Mouse (Mus musculus) fat pad, adult 2 months (tissue): ENCODE results near the gene Sphk2.

Experiments
- DNase-seq: peaks from one replicate; pipeline ENCODE4 v3.0.0-alpha.2; 2011; ENCODE audit warnings: low read depth, low spot score; ENCODE audit errors: extremely low read depth

The Sphk2 gene

DNA sequence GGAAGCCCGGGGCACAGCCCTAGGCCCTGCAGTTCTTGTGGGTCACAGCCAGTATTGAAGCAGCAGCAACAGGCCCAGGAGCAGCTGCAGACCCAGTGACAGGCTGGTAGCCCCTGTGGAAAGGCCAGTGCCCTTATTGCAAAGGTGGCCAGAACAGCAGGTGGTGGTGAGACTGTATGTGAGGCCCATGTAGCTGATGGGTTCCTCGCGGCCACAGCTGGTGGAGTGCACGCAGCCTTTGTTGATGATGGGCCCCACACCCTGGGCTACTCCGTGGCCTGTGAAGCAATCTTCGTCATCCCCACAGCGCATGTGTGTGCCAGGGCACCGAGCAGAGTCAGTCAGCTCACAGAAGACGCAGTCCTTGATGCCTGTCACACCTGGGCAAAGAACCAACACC lies 7.3 kb upstream of the Sphk2 start:
- DNase-seq: no peak

- DNase-seq: no peak
These were observed 6.0 kb upstream of the Sphk2 start for GRCm38 (mm10) chr7:45723781-45724180.

GRCm38 (mm10) chr7:45723301-45723700 lies 5.5 kb upstream of the Sphk2 start:
- no peak for DNase-seq

DNA sequence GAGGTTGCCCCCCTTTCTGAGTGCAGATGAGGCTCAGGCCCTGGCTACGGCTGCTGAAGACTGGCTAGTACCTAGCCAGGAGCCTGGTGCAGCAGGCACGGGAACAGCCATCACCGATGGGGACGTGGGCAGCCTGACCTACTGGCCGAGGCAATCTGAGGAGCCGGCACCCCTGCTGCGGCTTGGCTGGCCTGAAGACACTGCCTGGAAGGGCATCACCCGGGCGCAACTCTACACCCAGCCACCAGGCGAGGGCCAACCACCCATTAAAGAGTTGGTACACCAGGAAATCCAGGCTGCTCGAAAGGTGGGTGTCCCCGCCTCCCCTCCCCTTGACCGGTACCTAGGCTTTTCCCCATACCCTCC lies 4.5 kb upstream of the Sphk2 start:
- DNase-seq: no peak

- DNase-seq: no peak
These were observed 4.0 kb upstream of the Sphk2 start for GRCm38 (mm10) chr7:45721642-45722347.

GRCm38 (mm10) chr7:45721234-45721571 lies 3.4 kb upstream of the Sphk2 start:
- DNase-seq: no peak

DNA sequence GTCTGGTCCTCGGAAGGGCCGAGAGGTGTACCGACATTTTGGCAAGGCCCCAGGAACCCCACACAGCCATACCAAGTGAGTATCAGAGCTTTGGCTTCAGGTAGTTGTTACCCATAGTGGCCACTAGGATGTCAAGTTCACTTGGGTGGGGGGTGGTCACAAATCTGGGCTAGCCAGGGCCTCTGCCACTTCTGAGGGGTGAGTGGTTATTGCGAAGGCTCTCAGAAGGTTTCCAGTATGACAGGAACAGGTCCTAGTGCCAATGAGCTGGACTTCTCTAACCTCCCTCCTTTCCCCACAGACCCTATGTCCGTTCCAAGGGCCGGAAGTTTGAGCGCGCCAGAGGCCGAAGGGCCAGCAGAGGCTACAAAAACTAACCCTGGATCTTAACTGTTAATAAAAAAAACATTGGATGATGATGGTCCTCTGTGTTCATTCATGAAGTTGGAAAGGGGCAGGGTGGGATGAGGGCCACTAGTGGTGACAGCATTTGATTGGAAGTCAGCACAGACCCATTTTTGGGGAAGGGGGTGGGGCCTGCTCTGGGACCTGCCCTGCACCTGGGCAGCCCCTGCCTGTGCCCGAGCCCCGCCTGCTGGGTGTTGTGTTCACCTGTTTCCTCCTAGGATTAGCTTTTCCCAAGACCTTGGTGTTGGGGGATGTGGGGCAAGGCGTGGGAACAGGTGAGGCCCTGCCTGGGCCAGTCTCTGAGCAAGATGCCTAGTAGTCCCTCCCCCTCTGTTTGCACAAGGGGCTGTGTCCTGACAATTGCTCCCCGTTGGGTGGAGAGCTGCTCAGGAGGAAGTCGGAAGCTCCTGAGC lies 2.8 kb upstream of the Sphk2 start, which contains the start of gene Fam83e:
Fam83e (plus strand) TSS at position 800 of the 821 bp plus-strand sequence.
- no peak for DNase-seq

GRCm38 (mm10) chr7:45719738-45720412 lies 2.1 kb upstream of the Sphk2 start:
- no peak for DNase-seq

DNA sequence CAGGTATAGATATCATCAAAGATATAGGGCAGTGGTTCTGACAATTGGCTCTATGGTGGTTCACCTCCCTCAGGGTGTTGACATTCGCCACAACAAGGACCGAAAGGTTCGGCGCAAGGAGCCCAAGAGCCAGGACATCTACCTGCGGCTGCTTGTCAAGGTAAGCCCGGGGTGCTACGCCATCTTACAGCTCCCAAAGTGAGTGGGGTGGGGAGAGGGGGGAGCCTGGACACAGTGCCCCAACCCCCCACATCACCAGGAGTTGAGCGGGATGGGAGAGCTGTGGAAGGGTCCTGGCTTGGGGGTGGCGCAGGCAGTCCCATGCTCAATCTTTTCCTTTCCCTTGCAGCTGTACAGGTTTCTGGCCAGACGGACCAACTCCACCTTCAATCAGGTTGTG lies 1.4 kb upstream of the Sphk2 start:
- no peak for DNase-seq

DNA sequence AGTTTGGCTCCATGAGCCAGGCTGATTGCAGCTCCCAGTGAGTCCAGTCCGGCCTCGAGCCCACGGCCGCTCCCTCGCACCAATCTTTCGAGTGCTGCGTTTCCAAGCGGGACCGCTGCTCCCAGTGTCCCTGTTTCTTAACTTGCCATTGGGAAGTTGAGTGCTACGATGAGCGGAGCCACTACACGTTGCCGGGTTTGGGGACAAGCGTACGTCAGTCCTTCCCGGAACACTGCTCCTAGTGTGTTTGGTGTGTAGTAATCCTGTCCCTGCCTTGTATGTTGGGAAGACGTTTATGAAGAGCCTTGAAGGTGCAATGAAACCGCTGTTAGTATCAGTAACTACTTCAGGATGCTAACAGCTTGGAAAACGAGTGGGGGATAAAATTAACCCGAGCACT lies 529 bp upstream of the Sphk2 start:
- DNase-seq: no peak

DNA sequence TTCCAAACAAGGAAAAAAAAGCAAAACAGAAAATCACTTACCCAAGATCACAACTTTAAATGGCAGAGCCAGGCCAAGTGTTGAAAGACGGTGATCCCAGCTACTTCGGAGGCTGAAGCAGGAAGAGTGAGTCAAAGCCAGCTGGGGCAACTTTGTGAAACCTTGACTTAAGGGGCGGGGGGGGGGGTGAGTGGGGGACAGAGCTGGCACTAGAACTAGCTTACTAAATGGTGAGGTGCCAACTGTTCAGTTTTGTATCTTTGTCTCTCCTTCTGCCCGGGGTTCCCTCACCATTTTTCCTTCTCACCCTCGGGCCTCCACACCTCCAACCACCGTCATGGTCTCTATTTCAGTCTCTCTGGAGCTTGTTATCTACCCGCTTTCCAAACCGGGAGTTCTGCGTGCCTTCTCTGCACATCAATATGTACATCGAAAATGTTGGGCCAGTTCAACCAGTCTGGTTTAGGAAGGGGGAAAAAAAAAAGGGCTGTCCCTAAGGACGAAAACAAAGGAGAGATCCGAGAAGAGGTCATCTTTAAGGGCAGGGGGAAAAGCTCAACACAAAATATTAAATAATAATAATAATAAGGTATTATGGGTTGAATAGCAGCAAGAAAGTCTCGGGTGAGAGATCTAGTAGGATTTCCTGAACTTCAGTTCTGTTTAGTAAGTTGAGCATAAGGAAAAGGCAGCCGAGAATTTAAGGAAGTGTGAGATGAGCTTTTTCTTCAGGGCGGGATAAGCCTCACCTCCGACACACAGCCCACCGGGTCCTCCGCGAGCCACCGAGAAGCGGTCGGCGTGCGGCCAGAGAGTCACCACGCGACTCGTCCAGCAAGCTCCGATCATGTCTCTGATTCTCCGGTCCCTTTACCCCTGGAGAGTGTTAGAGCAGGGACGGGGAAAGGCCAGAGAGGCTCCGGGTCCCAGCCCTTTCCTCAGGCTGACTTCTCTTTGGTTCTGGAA lies 567 bp downstream of the Sphk2 start:
- no peak for DNase-seq

- DNase-seq: no peak
These were observed 1.3 kb downstream of the Sphk2 start for GRCm38 (mm10) chr7:45716460-45716857.

DNA sequence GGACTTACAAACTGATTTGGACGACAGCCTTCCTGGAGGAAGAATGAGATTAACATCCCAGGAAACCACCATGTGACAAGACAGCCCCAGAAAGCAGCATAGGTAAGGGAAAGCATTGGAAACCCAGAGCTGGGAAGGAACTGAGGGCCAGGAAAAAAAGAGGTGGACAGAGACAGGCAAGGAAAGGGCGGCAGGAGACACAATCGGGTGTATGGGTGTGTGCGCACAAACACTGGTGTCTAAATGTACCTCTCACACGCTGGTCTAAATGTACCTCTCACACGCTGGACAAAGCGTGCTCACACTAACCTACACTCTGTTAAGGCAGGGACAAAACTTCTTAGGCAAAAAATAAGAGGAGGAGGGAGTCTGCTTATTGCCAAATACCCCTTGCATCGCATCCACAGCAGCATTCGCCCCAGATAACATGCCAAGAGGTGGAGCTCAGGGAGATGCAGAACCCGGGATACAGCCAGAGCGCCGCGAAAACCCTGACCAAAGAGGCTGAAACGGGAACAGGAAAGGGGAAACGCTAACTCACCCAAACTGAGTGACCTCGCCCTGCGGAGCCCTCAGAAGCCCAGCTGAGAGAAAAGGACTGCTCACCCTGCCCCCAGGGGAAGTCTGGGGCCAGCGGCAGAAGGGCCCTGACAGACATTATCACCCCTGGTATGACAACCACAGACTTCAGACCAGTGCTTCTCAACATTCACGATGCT lies 1.9 kb downstream of the Sphk2 start:
- no peak for DNase-seq

DNA sequence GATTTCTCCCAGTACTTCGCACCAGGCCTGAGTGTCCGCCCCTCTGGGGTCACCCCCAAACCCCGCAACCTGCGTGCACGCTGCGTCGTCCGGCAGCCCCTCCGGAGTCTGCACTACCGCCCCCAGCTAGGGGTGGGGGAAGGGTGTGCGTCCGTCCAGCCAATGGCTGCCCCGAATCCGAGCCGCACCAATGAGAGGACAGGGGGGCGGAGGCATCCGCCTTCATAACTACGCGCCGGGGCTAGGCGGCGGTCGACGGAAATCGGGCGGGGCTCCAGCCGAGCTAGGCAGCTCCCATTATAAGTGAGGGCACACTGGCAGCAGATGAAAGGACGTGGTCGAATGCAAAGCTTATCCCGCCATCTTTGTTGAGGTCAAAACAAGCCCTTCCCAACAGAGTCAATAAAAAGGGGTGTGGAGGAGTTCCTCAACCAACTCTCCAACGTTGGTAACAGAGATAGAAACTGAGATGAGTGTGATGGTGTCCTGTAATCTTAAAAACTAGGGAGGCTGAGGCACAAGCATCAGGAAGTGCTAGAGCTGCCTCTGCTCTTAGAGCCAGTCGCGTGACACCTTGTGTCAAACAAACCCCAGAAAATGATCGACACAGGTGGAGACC lies 2.6 kb downstream of the Sphk2 start, which contains the start of gene Rpl18:
Rpl18 (plus strand) TSS at position 368 of the 619 bp plus-strand sequence.
- no peak for DNase-seq

DNA sequence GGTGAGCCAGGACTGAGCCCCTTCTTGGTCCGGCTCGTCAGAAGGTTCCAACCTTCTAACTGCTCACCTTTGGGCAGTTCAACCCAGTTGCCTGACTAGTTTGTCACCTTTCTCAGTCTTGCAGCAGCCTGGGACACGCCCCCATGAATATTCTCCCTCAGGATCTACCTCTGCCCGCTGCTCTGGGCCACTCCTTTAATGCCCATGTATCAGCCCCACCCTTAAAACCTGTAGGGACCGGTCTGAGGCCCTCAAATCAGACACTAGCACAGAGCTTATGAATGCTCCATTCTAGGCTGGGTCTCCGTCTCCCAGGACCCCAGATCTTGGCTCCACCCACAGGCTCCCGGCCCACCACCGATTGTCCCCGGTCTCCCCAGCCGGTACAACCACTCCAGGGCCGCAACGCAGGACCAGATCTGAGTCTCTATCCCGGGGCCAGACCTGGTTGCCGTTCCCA lies 3.1 kb downstream of the Sphk2 start:
- no peak for DNase-seq

DNA sequence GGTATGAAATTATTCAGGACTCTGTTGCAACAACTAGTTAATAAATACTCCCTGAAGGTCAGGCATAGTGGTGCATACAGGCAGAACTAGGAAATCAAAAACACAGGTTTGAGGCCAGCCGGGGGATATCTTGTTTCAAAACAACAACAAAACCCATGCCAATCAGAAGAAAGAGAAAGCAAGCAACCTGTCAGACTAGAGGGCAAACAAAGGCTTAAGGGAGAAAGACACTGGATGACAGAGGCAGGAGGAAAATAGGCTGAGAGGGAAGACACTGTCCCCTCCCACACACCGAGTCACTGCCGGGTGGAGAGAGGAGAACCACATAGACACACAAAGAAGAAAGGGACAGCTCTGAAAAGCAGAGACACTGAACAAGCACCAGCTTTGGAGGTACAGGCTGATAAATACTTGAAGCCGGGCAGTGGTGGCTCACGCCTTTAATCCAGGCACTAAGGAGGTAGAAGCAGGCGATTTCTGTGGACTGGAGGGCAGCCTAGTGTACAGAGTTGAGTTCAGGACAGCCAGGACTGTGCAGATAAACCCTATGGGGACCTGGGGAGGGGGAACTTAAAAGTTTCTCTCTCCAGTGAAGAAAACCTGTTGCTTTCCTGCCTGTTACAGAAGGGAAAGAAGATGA lies 3.8 kb downstream of the Sphk2 start:
- DNase-seq: no peak

DNA sequence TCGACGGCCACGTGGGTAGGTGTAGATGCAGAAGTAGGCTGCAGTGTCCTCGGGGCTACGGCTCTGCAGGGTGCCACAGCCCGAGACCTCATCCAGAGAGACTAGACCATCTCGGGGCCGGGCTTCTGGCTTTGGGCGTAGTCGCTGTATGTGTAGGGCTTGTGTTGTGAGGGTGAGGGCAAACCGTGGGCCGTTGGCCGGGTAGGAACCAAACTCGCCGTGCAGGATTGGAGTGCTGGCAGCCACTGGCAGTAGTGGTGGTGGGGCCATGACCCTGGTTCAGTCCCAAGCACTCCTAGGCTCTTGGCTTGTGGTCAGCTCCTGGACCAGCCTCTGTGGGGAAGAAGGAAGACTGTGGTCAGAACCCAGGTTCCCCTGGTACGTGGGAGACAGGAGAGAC lies 4.4 kb downstream of the Sphk2 start:
- no peak for DNase-seq

DNA sequence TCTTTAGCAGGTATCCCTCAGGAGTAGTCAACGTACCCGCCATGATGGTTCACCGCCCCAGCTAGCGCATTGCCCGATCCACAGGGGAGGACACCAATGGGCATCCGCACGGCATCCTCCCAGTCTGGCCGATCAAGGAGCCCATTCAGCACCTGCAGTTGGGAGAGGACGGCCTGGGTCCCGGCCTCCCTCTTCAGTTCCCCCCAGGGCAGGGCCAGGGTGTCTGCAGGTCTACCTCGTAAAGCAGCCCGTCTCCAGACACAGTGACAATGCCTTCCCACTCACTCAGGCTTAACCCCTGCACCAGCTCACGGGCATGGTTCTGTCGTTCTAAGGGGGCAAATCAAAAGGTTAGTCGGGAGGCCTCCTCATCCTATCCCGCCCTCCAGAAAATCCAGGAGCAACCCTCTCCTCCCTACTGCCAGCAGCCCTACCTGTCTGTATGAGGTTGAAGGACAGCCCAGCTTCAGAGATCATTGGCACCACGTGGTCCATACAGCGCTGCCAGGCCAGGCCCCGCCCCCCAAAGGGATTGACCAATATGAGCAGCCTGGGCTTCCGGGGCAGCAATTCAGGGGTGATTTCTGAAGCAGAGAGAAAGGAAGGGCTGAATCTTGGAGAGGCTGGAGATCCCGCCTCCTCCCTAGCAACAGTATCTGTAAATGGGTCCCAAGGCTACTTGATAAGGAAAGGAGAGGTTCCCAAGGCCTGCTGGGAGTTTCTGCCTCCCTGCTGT lies 5.6 kb downstream of the Sphk2 start:
- DNase-seq: no peak
